Mouse (Mus musculus): ENCODE data around the gene Lrp11.
"Not testable (repeated sequence)": the region's sequence is repeated elsewhere in the genome, so short reads cannot be mapped to it uniquely, and the experiment has no call there.

The Lrp11 gene

DNA sequence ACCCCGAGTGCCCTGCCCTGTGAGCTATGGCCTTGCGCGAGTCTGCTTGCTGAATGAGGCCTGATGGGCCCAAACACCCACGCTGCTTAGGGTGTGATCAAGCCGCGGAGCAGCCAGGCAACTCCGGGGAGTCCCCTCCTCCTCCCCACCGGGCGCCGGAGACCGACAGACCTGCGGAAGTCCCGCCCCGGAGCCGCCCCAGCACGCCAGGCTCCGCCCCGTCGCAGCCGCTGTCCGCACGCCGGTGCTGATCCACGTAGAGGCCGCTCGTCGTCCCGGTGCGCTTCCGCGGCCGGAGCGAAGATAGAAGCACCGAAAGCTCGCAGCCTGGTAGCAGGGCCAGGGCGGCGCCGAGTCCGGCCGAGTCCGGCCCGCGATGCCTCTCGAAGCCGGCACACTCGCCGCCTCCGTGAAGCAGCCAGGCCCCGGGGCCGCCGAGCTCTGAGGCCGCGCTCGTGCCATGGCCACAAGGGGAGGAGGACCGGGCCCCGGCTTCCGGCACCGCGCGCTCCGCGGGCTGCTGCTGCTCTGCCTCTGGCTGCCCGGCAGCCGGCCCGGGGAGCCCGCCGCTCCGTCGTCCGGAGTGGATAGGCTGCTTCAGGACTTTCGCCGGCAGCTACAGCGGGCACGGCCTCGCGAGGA lies at the start of gene Lrp11:
Gene Lrp11, plus strand, starts transcription at position 209 of the 642 bp plus-strand sequence.
- peak; percentile 97 for DNase-seq (ENCODE audit: low read depth)

- peak; percentile 77 for DNase-seq (ENCODE audit: low read depth)
Measured at GRCm38 (mm10) chr10:7578002-7578401, 11.6 kb upstream of the Lrp11 start.

DNA sequence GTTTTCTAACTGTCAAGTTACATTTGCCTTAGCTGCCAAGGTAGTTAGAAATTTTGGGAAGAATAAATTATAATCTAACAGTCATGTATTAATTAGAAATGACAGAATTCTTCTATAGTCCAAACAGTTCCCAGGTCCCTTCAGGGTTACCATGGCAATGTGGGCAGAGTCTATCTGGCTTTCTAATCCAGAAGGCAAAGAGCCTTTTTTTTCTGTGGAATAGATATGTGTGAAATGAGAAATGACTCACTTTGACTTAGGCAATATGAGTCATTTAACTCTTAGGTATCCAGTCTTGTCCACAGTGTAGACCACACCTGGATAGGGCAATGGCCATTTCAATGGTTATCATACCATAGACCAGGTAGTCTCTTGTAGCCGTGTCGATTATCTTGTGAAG lies 8.2 kb upstream of the Lrp11 start:
- no peak for DNase-seq (ENCODE audit: low read depth)

DNA sequence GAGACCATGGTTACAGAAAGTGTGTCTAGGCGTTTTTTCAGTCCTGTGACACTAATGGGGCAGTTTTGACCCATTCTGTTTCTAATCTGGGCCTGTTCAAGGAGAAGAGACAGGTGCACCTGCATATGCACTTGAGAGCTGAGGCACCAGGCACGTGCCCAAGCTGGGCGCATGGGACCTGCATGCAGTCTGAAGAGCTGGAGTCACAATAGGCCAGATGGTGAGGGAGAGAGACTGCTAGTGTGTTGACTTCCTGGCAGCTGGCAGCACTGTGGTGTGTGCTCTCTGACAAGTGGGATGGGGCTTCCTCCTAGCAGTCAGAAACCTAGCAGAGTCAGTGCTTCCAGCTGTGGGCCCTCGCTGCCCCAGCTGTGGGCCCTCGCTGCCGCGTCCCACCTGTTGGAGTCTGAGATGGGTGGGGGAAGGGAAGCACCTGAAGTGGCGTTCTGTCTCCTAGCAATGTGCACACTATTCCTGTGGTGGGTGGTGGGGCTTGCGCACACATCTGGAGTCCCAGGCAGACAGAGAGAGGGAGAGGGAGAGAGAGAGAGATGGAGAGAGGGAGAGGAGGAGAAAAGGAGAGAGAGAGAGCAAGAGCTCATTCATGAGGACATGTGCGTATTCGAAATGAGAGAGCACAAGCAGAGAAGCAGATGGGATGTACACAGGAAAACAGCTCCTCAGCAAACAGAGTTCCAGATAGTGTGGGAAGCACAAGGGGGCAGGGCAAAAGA lies 7.3 kb upstream of the Lrp11 start:
- DNase-seq (ENCODE audit: low read depth): no peak

DNA sequence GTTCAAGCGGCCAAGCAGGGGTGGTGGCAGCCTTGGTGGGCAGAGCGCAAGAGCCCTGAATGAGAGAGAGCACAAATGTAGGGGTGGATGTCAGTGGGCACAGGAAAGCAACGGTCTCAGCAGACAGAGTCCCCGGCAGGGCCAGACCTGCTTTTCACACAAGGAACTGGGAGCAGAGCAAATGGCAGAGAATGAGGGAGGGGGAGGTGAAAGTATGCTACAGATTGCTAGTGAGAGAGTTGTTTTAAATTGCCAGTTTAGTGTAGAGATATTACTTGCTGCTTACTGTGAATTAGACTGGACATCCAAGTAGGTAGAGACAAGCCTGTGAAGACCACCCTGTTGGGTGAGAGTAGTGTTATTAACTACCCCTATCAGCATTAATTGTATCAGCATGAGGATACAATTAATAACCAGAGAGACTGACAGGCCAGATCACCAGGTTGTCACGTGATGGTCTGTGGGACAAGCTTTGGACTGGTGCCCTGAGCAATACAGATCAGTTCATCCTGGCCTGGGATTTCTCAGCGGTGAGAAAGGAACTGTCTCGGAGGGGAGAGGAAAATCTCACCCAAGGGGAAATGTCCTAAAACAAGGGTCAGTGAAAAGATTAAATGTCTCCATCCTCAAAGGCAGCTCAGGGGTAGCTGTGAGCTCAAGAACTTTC lies 6.6 kb upstream of the Lrp11 start:
- peak; percentile 35 for DNase-seq (ENCODE audit: low read depth)

DNA sequence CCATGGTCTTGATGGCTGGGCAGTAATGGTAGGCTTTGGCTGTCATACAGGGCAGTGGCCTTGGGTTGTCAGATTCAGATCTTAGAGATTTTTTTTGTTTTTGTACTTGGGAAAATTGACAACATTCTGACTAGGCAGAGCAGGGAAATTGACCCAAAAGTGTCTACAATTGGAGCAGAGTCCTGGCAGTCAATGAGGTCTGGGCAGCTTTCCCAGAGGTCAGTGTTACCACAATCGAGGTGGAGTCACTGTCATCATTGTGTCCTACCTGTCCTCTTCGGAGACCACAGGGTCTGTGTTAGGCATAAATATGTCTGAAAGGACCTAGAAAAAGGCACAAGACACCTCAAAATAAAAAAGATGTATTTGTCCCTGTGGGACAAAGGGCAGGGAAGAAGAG lies 2.8 kb upstream of the Lrp11 start:
- no peak for DNase-seq (ENCODE audit: low read depth)

DNA sequence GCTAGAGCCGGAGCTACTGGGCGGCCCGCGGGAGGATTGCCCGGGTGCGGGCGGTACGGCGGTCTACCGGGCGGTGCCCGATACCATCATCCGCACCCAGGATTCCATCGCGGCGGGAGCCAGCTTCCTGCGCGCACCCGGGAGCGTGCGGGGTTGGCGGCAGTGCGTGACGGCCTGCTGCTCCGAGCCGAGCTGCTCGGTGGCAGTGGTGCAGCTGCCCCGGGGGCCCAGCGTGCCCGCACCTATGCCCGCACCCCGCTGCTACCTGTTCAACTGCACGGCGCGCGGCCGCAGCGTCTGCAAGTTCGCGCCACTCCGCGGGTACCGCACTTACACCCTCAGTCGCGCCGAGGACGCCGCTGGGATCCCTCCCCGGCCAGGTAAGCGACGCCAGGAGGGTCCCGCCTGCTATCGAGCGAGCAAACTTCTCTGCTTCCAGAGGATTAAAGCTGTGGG lies 662 bp downstream of the Lrp11 start:
- no peak for DNase-seq (ENCODE audit: low read depth)

DNA sequence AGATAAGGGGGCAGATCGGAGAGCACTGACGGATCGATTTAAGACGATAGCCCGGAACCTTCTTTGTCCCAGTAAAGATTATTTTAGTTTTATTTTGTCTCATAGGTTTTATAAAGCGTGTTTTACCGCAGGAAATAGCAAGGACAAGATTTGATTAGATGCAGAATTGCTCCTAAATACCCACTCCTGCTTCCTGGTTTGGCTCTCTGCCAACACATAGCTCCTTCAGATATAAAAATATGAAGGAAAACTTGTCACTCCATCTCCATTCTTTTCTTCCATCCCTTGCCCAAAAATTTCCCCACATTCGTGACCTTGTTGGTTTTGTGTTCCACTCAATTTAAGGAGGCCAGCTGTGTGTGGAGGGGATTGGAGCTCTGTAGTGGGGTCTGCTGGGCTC lies 1.2 kb downstream of the Lrp11 start:
- peak; percentile 52 for DNase-seq (ENCODE audit: low read depth)

- DNase-seq (ENCODE audit: low read depth): no peak
Measured at GRCm38 (mm10) chr10:7594797-7595196, 5.2 kb downstream of the Lrp11 start.

DNA sequence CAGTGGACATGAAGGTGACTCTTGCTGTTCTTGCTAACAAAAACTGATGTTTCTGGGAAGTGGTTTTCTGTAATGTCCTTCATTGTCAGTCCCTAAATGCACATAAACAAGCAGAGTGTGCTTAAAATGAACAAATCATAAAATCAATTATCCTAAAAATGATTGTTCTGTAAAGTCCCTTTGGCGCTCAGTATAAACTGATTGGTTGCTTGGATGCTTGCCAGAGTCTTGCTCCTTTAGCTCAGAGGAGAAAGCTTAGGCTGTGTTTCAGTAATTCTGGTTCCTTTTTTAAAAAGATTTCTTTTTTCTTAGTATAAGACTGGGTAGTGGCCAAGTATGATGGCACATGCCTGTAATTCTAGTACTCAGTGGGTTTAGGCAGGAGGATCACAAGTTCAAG lies 6.7 kb downstream of the Lrp11 start:
- DNase-seq (ENCODE audit: low read depth): peak; percentile 37

DNA sequence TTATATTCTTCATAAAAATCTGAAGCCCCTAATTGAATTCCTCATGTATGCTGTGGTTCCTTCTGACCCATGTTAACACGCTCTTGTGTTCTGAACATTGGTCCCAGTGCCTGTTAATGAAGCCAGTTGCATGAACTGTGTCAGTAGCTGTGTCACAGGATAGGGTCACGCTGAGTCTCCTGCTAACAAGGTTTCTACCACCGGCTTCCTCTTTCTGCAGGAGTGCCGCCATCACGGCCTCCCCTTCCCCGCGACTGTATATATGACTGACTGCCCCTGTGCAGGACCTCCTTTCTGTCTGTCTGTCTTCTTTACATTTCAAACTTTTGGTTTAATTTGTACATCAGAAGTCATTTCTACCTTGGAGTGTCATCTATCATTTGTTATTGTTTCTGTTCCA lies 8.6 kb downstream of the Lrp11 start:
- no peak for DNase-seq (ENCODE audit: low read depth)

- DNase-seq (ENCODE audit: low read depth): peak; percentile 92
Measured at GRCm38 (mm10) chr10:7600647-7601046, 11.0 kb downstream of the Lrp11 start.

DNA sequence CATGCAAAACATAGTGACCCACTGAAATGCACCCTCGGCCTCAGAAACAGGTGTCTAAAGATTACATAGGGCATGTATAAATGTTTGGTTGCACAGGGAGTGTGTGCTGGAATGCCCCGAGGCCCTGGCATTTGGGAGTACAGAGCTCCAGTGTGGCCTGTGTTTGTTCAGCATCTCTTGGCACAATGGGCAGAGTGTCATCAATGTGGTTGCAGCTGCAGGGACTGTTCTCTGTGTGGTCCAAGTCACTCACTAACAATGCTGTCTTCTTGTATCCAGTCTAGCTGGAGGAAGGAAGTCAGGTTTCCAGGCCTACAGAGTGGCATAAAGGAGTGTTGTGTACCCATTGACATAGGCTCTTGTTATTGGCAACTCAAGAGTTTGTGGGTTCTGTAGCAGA lies 15.6 kb downstream of the Lrp11 start:
- DNase-seq (ENCODE audit: low read depth): no peak

- no peak for DNase-seq (ENCODE audit: low read depth)
Measured at GRCm38 (mm10) chr10:7606437-7606836, 16.8 kb downstream of the Lrp11 start.

GRCm38 (mm10) chr10:7608611-7609010 lies 19.0 kb downstream of the Lrp11 start:
- DNase-seq (ENCODE audit: low read depth): no peak

DNA sequence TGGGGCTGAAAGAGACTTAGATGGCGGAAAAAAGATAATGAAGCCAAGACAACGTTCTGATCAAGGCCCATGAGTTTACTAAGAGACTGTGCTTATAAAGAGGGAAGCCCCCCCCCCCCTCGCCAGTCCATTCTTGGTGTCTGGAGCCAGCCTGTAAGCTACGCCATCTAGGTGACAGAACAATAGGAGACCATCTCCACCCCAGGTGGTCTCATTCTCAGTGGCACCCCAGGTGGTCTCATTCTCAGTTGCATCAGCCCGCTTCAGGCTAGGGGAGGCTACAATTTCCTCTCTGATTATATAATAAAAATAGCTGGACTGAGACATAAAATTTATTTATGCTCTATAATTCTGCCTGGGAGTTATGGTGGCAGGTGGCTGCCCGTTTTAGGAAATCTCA lies 22.0 kb downstream of the Lrp11 start:
- DNase-seq (ENCODE audit: low read depth): no peak

GRCm38 (mm10) chr10:7612210-7612609 lies 22.6 kb downstream of the Lrp11 start:
- DNase-seq (ENCODE audit: low read depth): not testable (repeated sequence)

- no peak for DNase-seq (ENCODE audit: low read depth)
Measured at GRCm38 (mm10) chr10:7614834-7615233, 25.2 kb downstream of the Lrp11 start.

- DNase-seq (ENCODE audit: low read depth): not testable (repeated sequence)
Measured at GRCm38 (mm10) chr10:7617146-7617545, 27.5 kb downstream of the Lrp11 start.

- DNase-seq (ENCODE audit: low read depth): not testable (repeated sequence)
Measured at GRCm38 (mm10) chr10:7617556-7617955, 28.0 kb downstream of the Lrp11 start.

DNA sequence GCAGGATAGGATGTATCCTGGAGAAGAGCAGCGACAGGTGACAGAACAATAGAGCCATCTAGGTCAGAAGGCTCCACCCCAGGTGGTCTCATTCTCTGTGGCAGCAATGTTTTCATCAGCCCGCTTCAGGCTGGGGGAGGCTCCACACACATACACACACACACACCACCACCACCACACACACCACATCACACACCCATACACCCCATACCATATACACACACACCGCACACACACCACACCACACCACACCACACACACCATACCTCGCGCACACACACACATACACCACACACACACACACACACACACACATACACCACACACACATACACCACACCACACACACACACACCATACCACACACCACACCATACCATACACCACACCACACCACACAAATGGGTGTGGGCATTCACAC lies 30.2 kb downstream of the Lrp11 start:
- no peak for DNase-seq (ENCODE audit: low read depth)

DNA sequence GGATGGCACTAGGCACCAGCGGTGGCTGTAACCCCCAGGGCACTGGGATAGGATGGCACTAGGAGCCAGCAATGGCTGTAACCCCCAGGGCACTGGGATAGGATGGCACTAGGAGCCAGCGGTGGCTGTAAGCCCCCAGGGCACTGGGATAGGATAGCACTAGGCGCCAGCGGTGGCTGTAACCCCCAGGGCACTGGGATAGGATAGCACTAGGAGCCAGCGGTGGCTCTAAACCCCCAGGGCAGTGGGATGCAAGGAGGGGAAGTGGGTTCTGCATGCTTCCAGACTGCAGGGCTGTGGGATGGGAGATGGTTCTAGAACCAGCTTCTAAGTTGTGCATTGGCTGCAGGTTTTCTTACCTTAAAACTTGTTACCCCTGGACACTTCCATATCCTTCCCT lies 31.1 kb downstream of the Lrp11 start:
- no peak for DNase-seq (ENCODE audit: low read depth)

DNA sequence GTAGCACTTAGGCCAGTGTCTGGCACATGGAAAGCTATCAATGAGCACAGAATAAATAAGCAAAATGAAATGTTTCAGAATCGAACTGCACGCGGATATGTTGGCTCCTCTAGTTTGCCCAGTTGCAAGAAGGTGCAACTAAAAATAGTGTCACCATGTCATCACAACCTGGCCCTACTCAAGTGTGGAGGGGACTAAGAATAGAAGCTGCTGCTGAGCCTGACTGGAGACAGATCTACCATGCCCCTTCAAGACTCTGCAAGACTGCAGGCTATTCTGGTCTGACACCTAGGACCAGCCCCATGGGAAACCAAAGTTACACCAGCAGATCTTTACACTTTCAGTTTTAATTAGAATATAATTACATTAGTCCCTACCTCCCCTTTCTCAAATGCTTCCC lies 32.8 kb downstream of the Lrp11 start:
- no peak for DNase-seq (ENCODE audit: low read depth)
